Mouse (Mus musculus) stomach, postnatal 0 days (tissue): ENCODE measurements around the gene Nbea. TPM values are rescaled to one million over a fixed set of nuclear protein-coding genes. Genes with fewer than 3 reads are reported as not detected.

Experiments
- ATAC-seq: fragments of 200-750 bp; cut with Nextera tagmentation; 2 replicates; pipeline ENCODE4 v1.8.0; 2017; ENCODE audit not compliant: low FRiP score, low TSS enrichment
- DNase-seq: peaks from one replicate; pipeline ENCODE4 v3.0.0-alpha.2; 2016; ENCODE audit warnings: low spot score
- H3K27ac ChIP-seq: fragments of 300-500 bp; sonication (generic); replicated peaks from 2 replicates; pipeline ENCODE4 v1.5.1; 2014; ENCODE audit warnings: mild to moderate bottlenecking, control low read depth
- H3K27me3 ChIP-seq: fragments of 300-500 bp; sonication (generic); 2 replicates; pipeline ENCODE4 v1.6.1; 2014; ENCODE audit warnings: low read length; ENCODE audit not compliant: control insufficient read depth, insufficient read depth
- H3K36me3 ChIP-seq: fragments of 300-500 bp; sonication (generic); 2 replicates; pipeline ENCODE4 v1.6.1; 2014; ENCODE audit warnings: low read length, mixed read lengths; ENCODE audit not compliant: control insufficient read depth, insufficient read depth
- H3K4me1 ChIP-seq: fragments of 300-500 bp; sonication (generic); replicated peaks from 2 replicates; pipeline ENCODE4 v1.6.1; 2014; ENCODE audit warnings: antibody characterized with exemption; ENCODE audit not compliant: control insufficient read depth, insufficient read depth
- H3K4me2 ChIP-seq: fragments of 300-500 bp; sonication (generic); replicated peaks from 2 replicates; pipeline ENCODE4 v1.6.1; 2014; ENCODE audit warnings: low read depth, mild to moderate bottlenecking, control low read depth, moderate library complexity
- H3K4me3 ChIP-seq: fragments of 300-500 bp; sonication (generic); 2 replicates; pipeline ENCODE4 v1.5.1; 2014; ENCODE audit warnings: low read depth, low read length, control low read depth
- H3K9ac ChIP-seq: fragments of 300-500 bp; sonication (generic); 2 replicates; pipeline ENCODE4 v1.6.1; 2014; ENCODE audit warnings: mild to moderate bottlenecking, low read length, control low read depth, mixed read lengths
- H3K9me3 ChIP-seq: fragments of 300-500 bp; sonication (generic); 2 replicates; pipeline ENCODE4 v1.6.1; 2016; ENCODE audit warnings: low read length; ENCODE audit not compliant: control insufficient read depth
- CTCF ChIP-seq: IDR thresholded peaks from 2 replicates; pipeline ENCODE4 v1.5.1; 2016; ENCODE audit warnings: antibody characterized with exemption, low read depth, mild to moderate bottlenecking, moderate library complexity
- EP300 ChIP-seq: optimal IDR thresholded peaks from 2 replicates; pipeline ENCODE3; 2016; ENCODE audit warnings: antibody characterized with exemption
- WGBS: fragments of 180-500 bp; shearing (Covaris S2); extraction: QIAGEN DNeasy Blood & Tissue Kit; methylation state at CpG from one replicate; pipeline ENCODE4 v1.1.7; 2014; 5-methylcytosine and 5-hydroxymethylcytosine counted together
- polyA plus RNA-seq: library from polyadenylated mRNA; unstranded; fragments of >200 nt; fragmentation: Nextera tagmentation; extraction: Ambion mirVana; gene quantifications from 2 replicates; pipeline ENCODE4 v1.2.1, GENCODE M21; 2015

The Nbea gene
- polyA plus RNA-seq, 1 experiment from 2014 or later: 4.3 TPM

DNA sequence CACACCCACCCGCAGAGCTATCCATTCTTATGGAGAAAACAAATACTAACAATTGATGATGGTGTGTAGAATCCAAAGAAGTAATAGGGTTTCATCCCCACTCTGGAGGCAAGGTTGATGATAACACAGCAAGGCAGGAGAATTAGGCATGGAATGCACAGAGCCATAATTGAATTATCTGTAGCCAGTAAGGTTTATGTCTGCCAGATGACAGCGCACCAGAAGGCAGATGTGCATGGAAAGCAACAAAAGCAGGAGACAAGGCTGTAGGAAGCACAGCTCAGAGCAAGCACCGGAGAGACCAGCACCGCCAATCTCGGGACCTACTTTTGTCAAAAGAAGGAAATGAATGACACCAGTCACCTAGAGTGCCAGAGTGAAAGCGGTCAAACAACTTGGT lies 429.6 kb downstream of the Nbea start:
- no peaks in the 10 kb centered on the region for H3K4me1 ChIP-seq
- H3K27me3 ChIP-seq: no peaks in the 10 kb centered on the region
- H3K9me3 ChIP-seq: no peaks in the 10 kb centered on the region
- H3K27ac ChIP-seq: no peak overlapping the region
- ATAC-seq (no peak), DNase-seq (no peak)
- 90% methylated on average over 6 of the region's 6 CpGs for WGBS
- no peak for TF ChIP-seq CTCF
- no peaks in the 10 kb centered on the region for H3K36me3 ChIP-seq
- H3K4me3 ChIP-seq: no peak overlapping the region
- H3K4me2 ChIP-seq: no peak overlapping the region
- no peak overlapping the region for H3K9ac ChIP-seq

DNA sequence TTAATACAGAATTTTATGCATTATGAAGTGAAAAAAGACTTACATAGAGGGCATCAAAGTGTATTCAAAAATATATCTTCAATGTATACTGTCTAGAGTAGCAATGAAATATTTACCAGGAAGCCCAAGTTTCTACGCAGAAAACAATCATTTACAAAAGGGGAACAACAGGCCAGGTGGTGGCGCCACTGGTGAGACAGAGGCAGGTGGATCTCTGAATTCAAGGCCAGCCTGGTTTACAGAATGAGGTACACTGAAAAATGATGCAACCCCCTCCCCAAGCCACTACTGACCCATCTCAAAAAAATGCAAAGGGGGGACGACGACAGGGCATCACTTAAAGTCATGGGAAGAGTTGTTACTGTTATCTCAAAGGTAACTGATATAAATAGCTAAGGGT lies 430.9 kb downstream of the Nbea start:
- DNase-seq (no peak), ATAC-seq (no peak)
- Histone ChIP-seq H3K9ac (no peak overlapping the region), H3K27me3 (no peaks in the 10 kb centered on the region), H3K4me1 (no peaks in the 10 kb centered on the region), H3K9me3 (no peaks in the 10 kb centered on the region), H3K4me3 (no peak overlapping the region), H3K4me2 (no peak overlapping the region), H3K36me3 (no peaks in the 10 kb centered on the region), H3K27ac (no peak overlapping the region)
- TF ChIP-seq CTCF (peak; percentile 22; the same call in 1 of the 2 replicates), EP300 (no peak)
- WGBS: 84% methylated on average over 4 of the region's 4 CpGs

DNA sequence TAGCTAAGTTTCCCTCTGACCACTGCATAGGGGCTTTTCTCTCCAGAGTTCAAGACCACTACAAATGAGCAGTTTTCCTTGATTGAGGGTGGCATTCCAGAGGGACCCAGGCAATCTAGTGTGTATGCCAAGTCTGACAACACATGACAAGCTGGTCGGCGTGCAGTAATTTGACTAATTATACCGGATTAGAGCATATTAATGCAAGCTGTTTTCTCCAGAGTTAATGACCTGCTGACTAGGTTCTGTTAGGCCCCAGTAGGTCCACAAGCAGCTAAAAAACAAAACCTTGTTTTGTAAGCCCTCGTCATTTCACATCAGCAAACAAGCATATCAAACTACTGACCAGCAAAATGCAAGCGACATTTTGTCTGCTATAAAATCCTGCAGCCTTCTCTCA lies 432.1 kb downstream of the Nbea start:
- no peak for DNase-seq
- Histone ChIP-seq H3K9ac (no peak overlapping the region), H3K27ac (no peak overlapping the region), H3K27me3 (no peaks in the 10 kb centered on the region), H3K4me1 (no peaks in the 10 kb centered on the region), H3K9me3 (no peaks in the 10 kb centered on the region), H3K4me2 (no peak overlapping the region), H3K36me3 (no peaks in the 10 kb centered on the region), H3K4me3 (no peak overlapping the region)
- TF ChIP-seq CTCF (no peak), EP300 (no peak)
- ATAC-seq: no peak
- WGBS: 65% methylated on average over 5 of the region's 5 CpGs

DNA sequence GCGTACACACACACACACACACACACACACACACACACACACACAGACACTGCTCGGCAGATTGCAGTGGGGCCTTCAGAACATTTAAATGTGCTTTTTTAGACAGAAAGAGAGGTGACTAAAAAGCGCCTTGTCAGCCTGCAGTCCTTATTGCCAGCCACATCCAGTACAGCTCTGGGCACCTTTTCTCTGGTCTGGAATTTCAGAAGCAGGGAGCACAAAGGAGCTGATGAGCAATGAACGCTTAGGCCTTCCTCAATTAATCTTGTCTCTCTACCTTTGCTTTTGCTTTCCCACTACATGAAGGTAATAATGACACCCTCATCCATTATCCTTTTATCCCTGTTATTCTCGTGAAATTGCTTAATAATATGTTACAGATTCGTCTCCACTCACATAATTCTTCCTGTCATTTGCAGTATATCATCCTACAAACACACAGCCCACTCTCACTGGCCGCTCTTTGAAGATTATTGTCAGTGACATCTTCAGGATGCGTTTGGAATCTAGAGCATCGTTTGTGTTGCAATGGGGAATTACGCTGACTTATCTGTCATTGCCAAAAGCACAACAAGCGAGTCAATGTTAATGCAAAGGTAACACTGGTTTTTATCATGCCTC lies 432.9 kb downstream of the Nbea start:
- Histone ChIP-seq H3K4me1 (no peaks in the 10 kb centered on the region), H3K4me2 (no peak overlapping the region), H3K27ac (no peak overlapping the region), H3K27me3 (no peaks in the 10 kb centered on the region), H3K4me3 (no peak overlapping the region), H3K9ac (no peak overlapping the region), H3K9me3 (no peaks in the 10 kb centered on the region), H3K36me3 (no peaks in the 10 kb centered on the region)
- ATAC-seq: no peak
- no peak for DNase-seq
- TF ChIP-seq CTCF (no peak), EP300 (no peak)
- 65% methylated on average over 11 of the region's 11 CpGs for WGBS

DNA sequence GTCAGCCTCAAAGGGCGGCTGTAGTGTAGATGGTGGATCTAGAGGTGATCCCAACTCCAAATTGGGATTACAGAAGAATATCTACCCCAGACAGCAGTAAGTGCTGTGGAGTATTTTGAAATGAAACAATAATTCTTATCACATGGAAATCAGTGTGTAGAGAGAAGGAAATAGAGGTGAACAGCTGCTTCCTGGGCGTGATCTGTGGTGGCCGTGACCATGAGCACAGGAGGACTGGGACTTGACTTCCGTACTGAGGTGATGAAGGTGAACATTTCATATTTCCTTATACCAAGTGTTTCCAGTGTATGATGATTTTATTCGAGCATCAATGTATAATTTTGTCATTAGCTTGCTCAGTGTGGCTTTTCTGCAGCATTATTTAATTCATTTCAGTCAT lies 439.6 kb downstream of the Nbea start:
- Histone ChIP-seq H3K9ac (no peak overlapping the region), H3K4me3 (no peak overlapping the region), H3K36me3 (no peaks in the 10 kb centered on the region), H3K4me2 (no peak overlapping the region), H3K27me3 (no peaks in the 10 kb centered on the region), H3K27ac (no peak overlapping the region), H3K9me3 (no peaks in the 10 kb centered on the region), H3K4me1 (no peaks in the 10 kb centered on the region)
- DNase-seq (no peak), ATAC-seq (no peak)
- WGBS: 73% methylated on average over 5 of the region's 5 CpGs
- TF ChIP-seq EP300 (no peak), CTCF (no peak)

DNA sequence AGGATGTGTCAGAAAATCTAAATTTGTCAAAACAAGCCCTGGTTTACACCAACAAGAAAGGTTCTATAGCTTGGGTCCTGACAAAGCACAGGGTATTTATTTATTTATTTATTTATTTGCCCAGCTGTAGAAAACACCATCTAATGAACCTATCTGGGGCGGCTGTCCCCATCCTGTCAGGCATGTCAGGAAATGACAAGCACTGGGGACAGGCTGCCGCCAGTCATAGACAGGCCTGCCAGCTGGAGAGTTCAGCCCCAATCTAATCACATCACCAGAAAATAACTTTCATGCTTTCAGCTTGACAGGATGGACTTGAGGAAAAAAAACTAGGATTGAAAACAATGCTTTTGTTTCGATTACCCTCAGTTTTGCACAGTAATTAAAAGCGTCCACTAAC lies 440.8 kb downstream of the Nbea start:
- H3K4me1 ChIP-seq: no peaks in the 10 kb centered on the region
- ATAC-seq (no peak), DNase-seq (no peak)
- TF ChIP-seq EP300 (no peak), CTCF (no peak)
- no peak overlapping the region for H3K9ac ChIP-seq
- no peaks in the 10 kb centered on the region for H3K9me3 ChIP-seq
- H3K27me3 ChIP-seq: no peaks in the 10 kb centered on the region
- no peak overlapping the region for H3K27ac ChIP-seq
- no peaks in the 10 kb centered on the region for H3K36me3 ChIP-seq
- no peak overlapping the region for H3K4me2 ChIP-seq
- H3K4me3 ChIP-seq: no peak overlapping the region
- WGBS: 83% methylated on average over 4 of the region's 4 CpGs
